Mouse (Mus musculus) forebrain, embryonic 14.5 days (tissue): ENCODE measurements around the gene March8. TPM values are rescaled to one million over a fixed set of nuclear protein-coding genes. Genes with fewer than 3 reads are reported as not detected.

Experiments
- ATAC-seq: fragments of 200-750 bp; cut with Nextera tagmentation; 2 replicates; pipeline ENCODE4 v1.8.0; 2017; ENCODE audit warnings: mild to moderate bottlenecking, moderate library complexity
- DNase-seq: peaks from one replicate; pipeline ENCODE4 v3.0.0-alpha.2; 2015; ENCODE audit warnings: low spot score
- H3K27ac ChIP-seq: fragments of 300-500 bp; sonication (generic); 2 replicates; pipeline ENCODE4 v1.5.1; 2014; ENCODE audit warnings: low read depth, mild to moderate bottlenecking, control low read depth, low read length, moderate library complexity
- H3K27me3 ChIP-seq: fragments of 300-500 bp; sonication (generic); replicated peaks from 2 replicates; pipeline ENCODE4 v1.6.1; 2014; ENCODE audit warnings: low read length, control low read depth, mixed read lengths; ENCODE audit not compliant: control insufficient read depth, insufficient read depth
- H3K36me3 ChIP-seq: fragments of 300-500 bp; sonication (generic); 2 replicates; pipeline ENCODE4 v1.6.1; 2014; ENCODE audit warnings: low read length, control low read depth; ENCODE audit not compliant: control insufficient read depth, insufficient read depth
- H3K4me1 ChIP-seq: fragments of 300-500 bp; sonication (generic); 2 replicates; pipeline ENCODE4 v1.6.1; 2014; ENCODE audit warnings: antibody characterized with exemption, low read length, control low read depth; ENCODE audit not compliant: control insufficient read depth, insufficient read depth
- H3K4me2 ChIP-seq: fragments of 300-500 bp; sonication (generic); 2 replicates; pipeline ENCODE4 v1.6.1; 2014; ENCODE audit warnings: mild to moderate bottlenecking, control low read depth, low read length
- H3K4me3 ChIP-seq: fragments of 300-500 bp; sonication (generic); 2 replicates; pipeline ENCODE4 v1.5.1; 2014; ENCODE audit warnings: low read depth, low read length, control low read depth
- H3K9ac ChIP-seq: fragments of 300-500 bp; sonication (generic); 2 replicates; pipeline ENCODE4 v1.6.1; 2014; ENCODE audit warnings: mild to moderate bottlenecking, low read length, control low read depth, moderate library complexity
- H3K9me3 ChIP-seq: fragments of 300-500 bp; sonication (generic); replicated peaks from 2 replicates; pipeline ENCODE4 v1.6.1; 2016; ENCODE audit warnings: low read length, control low read depth, mixed read lengths; ENCODE audit not compliant: control insufficient read depth
- WGBS: fragments of 180-500 bp; shearing (Covaris S2); extraction: QIAGEN DNeasy Blood & Tissue Kit; methylation state at CpG from one replicate; pipeline ENCODE4 v1.1.7; 2014; 5-methylcytosine and 5-hydroxymethylcytosine counted together
- polyA plus RNA-seq: library from polyadenylated mRNA; unstranded; fragments of >200 nt; fragmentation: Nextera tagmentation; extraction: Ambion mirVana; gene quantifications from 2 replicates; pipeline ENCODE4 v1.2.1, GENCODE M21; 2014

March8 gene
- polyA plus RNA-seq, 1 experiment from 2014 or later: 47.0 TPM

GRCm38 (mm10) chr6:116361463-116361862, 23.6 kb downstream of the March8 start:
- Histone ChIP-seq H3K4me3 (no peak overlapping the region), H3K4me2 (no peak overlapping the region), H3K36me3 (no peaks in the 10 kb centered on the region), H3K27ac (no peak overlapping the region), H3K4me1 (no peaks in the 10 kb centered on the region), H3K9me3 (no peaks in the 10 kb centered on the region), H3K27me3 (no peaks in the 10 kb centered on the region), H3K9ac (no peak overlapping the region)
- ATAC-seq (no peak), DNase-seq (no peak)
- 87% methylated on average over 3 of the region's 3 CpGs for WGBS

GRCm38 (mm10) chr6:116361993-116362392, 24.2 kb downstream of the March8 start:
- ATAC-seq: no peak
- H3K36me3 ChIP-seq: no peaks in the 10 kb centered on the region
- H3K9me3 ChIP-seq: no peaks in the 10 kb centered on the region
- no peak overlapping the region for H3K4me3 ChIP-seq
- H3K27ac ChIP-seq: no peak overlapping the region
- no peaks in the 10 kb centered on the region for H3K27me3 ChIP-seq
- H3K4me1 ChIP-seq: no peaks in the 10 kb centered on the region
- 89% methylated on average over 4 of the region's 4 CpGs for WGBS
- no peak overlapping the region for H3K4me2 ChIP-seq
- DNase-seq: no peak
- H3K9ac ChIP-seq: no peak overlapping the region

- H3K36me3 ChIP-seq: no peaks in the 10 kb centered on the region
- 91% methylated on average over 11 of the region's 11 CpGs for WGBS
- H3K9me3 ChIP-seq: no peaks in the 10 kb centered on the region
- no peaks in the 10 kb centered on the region for H3K4me1 ChIP-seq
- no peak overlapping the region for H3K27ac ChIP-seq
- no peaks in the 10 kb centered on the region for H3K27me3 ChIP-seq
- no peak for DNase-seq
- H3K4me2 ChIP-seq: no peak overlapping the region
- no peak for ATAC-seq
- no peak overlapping the region for H3K9ac ChIP-seq
- no peak overlapping the region for H3K4me3 ChIP-seq
Measured at GRCm38 (mm10) chr6:116367971-116368370, 30.1 kb downstream of the March8 start.

- no peak overlapping the region for H3K27ac ChIP-seq
- H3K9ac ChIP-seq: no peak overlapping the region
- H3K27me3 ChIP-seq: no peaks in the 10 kb centered on the region
- no peak overlapping the region for H3K4me3 ChIP-seq
- WGBS: 91% methylated on average over 1 of the region's 1 CpGs
- no peaks in the 10 kb centered on the region for H3K9me3 ChIP-seq
- no peaks in the 10 kb centered on the region for H3K36me3 ChIP-seq
- H3K4me1 ChIP-seq: no peaks in the 10 kb centered on the region
- ATAC-seq: no peak
- H3K4me2 ChIP-seq: no peak overlapping the region
- DNase-seq: no peak
Measured at GRCm38 (mm10) chr6:116369811-116370210, 32.0 kb downstream of the March8 start.

- no peaks in the 10 kb centered on the region for H3K9me3 ChIP-seq
- DNase-seq (no peak), ATAC-seq (no peak)
- H3K4me1 ChIP-seq: no peaks in the 10 kb centered on the region
- no peaks in the 10 kb centered on the region for H3K27me3 ChIP-seq
- H3K9ac ChIP-seq: no peak overlapping the region
- no peak overlapping the region for H3K4me2 ChIP-seq
- H3K36me3 ChIP-seq: no peaks in the 10 kb centered on the region
- no peak overlapping the region for H3K4me3 ChIP-seq
- 89% methylated on average over 6 of the region's 6 CpGs for WGBS
- no peak overlapping the region for H3K27ac ChIP-seq
Measured at GRCm38 (mm10) chr6:116370216-116370976, 32.6 kb downstream of the March8 start.

GRCm38 (mm10) chr6:116371500-116371899, 33.7 kb downstream of the March8 start:
- Histone ChIP-seq H3K4me3 (no peak overlapping the region), H3K27ac (no peak overlapping the region), H3K9ac (no peak overlapping the region), H3K9me3 (no peaks in the 10 kb centered on the region), H3K27me3 (no peaks in the 10 kb centered on the region), H3K4me1 (no peaks in the 10 kb centered on the region), H3K36me3 (no peaks in the 10 kb centered on the region), H3K4me2 (no peak overlapping the region)
- no peak for ATAC-seq
- 90% methylated on average over 3 of the region's 3 CpGs for WGBS
- DNase-seq: no peak

- H3K4me2 ChIP-seq: no peak overlapping the region
- ATAC-seq: no peak
Measured at GRCm38 (mm10) chr6:116374136-116374535, 36.3 kb downstream of the March8 start.

GRCm38 (mm10) chr6:116374618-116375017, 36.8 kb downstream of the March8 start:
- DNase-seq: no peak
- Histone ChIP-seq H3K4me2 (no peak overlapping the region), H3K4me1 (no peaks in the 10 kb centered on the region)

More at GRCm38 (mm10) chr6:116374136-116374535, 36.3 kb downstream of the March8 start:
- Histone ChIP-seq H3K4me1 (no peaks in the 10 kb centered on the region), H3K9ac (no peak overlapping the region), H3K36me3 (peaks cover 6% of the 10 kb centered on the region; the same call in 1 of the 2 replicates), H3K27me3 (no peaks in the 10 kb centered on the region), H3K4me3 (no peak overlapping the region), H3K27ac (no peak overlapping the region), H3K9me3 (no peaks in the 10 kb centered on the region)
- DNase-seq: no peak
- 98% methylated on average over 1 of the region's 1 CpGs for WGBS

GRCm38 (mm10) chr6:116378892-116379291, 41.1 kb downstream of the March8 start:
- peaks cover 8% of the 10 kb centered on the region; the same call in 1 of the 2 replicates for H3K4me1 ChIP-seq
- H3K4me2 ChIP-seq: no peak overlapping the region
- no peak for ATAC-seq
- H3K27ac ChIP-seq: no peak overlapping the region
- no peak overlapping the region for H3K9ac ChIP-seq
- H3K36me3 ChIP-seq: peaks cover 6% of the 10 kb centered on the region; the same call in 1 of the 2 replicates
- no peaks in the 10 kb centered on the region for H3K27me3 ChIP-seq
- 91% methylated on average over 7 of the region's 7 CpGs for WGBS
- DNase-seq: no peak
- H3K9me3 ChIP-seq: no peaks in the 10 kb centered on the region
- H3K4me3 ChIP-seq: no peak overlapping the region

More at GRCm38 (mm10) chr6:116374618-116375017, 36.8 kb downstream of the March8 start:
- Histone ChIP-seq H3K9me3 (no peaks in the 10 kb centered on the region), H3K27ac (no peak overlapping the region), H3K9ac (no peak overlapping the region), H3K36me3 (peaks cover 6% of the 10 kb centered on the region; the same call in 1 of the 2 replicates), H3K4me3 (no peak overlapping the region), H3K27me3 (no peaks in the 10 kb centered on the region)
- ATAC-seq: no peak
